Mouse (Mus musculus): ENCODE measurements around the gene Hpse2. TPM values are rescaled to one million over a fixed set of nuclear protein-coding genes. Genes with fewer than 3 reads are reported as not detected.

Hpse2 gene
- total RNA-seq, 2 experiments from 2014 or later = not detected

GRCm38 (mm10) chr19:43175437-43175965 lies 212.7 kb downstream of the Hpse2 start:
- no peak for DNase-seq (ENCODE audit: low spot score in 2 of 2)

GRCm38 (mm10) chr19:43174812-43175211 lies 213.3 kb downstream of the Hpse2 start:
- no peak for DNase-seq (ENCODE audit: low spot score in 2 of 2)

- no peak for DNase-seq (ENCODE audit: low spot score in 2 of 2)
These were observed 232.1 kb downstream of the Hpse2 start for GRCm38 (mm10) chr19:43156085-43156484.

GRCm38 (mm10) chr19:43155582-43155981 lies 232.6 kb downstream of the Hpse2 start:
- no peak for DNase-seq (ENCODE audit: low spot score in 2 of 2)

- DNase-seq (ENCODE audit: low spot score in 2 of 2) = no peak
These were observed 240.3 kb downstream of the Hpse2 start for GRCm38 (mm10) chr19:43147901-43148300.

GRCm38 (mm10) chr19:43146820-43147219 lies 241.3 kb downstream of the Hpse2 start:
- no peak for DNase-seq (ENCODE audit: low spot score in 2 of 2)

GRCm38 (mm10) chr19:43141646-43142045 lies 246.5 kb downstream of the Hpse2 start:
- DNase-seq (ENCODE audit: low spot score in 2 of 2) = no peak

GRCm38 (mm10) chr19:43109796-43110195 lies 278.4 kb downstream of the Hpse2 start:
- no peak for DNase-seq (ENCODE audit: low spot score in 2 of 2)

GRCm38 (mm10) chr19:43096915-43097314 lies 291.2 kb downstream of the Hpse2 start:
- no peak for DNase-seq (ENCODE audit: low spot score in 2 of 2)

GRCm38 (mm10) chr19:43087216-43087615 lies 300.9 kb downstream of the Hpse2 start:
- DNase-seq (ENCODE audit: low spot score in 2 of 2) = no peak

- DNase-seq (ENCODE audit: low spot score in 2 of 2) = no peak
These were observed 324.0 kb downstream of the Hpse2 start for GRCm38 (mm10) chr19:43064155-43064554.

- DNase-seq (ENCODE audit: low spot score in 2 of 2) = no peak
These were observed 343.6 kb downstream of the Hpse2 start for GRCm38 (mm10) chr19:43044506-43044905.

GRCm38 (mm10) chr19:43042721-43043120 lies 345.4 kb downstream of the Hpse2 start:
- DNase-seq (ENCODE audit: low spot score in 2 of 2) = no peak

GRCm38 (mm10) chr19:43042211-43042610 lies 345.9 kb downstream of the Hpse2 start:
- DNase-seq (ENCODE audit: low spot score in 2 of 2) = no peak

- no peak for DNase-seq (ENCODE audit: low spot score in 2 of 2)
These were observed 351.8 kb downstream of the Hpse2 start for GRCm38 (mm10) chr19:43036381-43036780.

GRCm38 (mm10) chr19:43027305-43027704 lies 360.9 kb downstream of the Hpse2 start:
- peak; percentile 42 to 43 for DNase-seq (ENCODE audit: low spot score in 2 of 2)

GRCm38 (mm10) chr19:43022611-43023173 lies 365.5 kb downstream of the Hpse2 start:
- DNase-seq (ENCODE audit: low spot score in 2 of 2) = no peak

GRCm38 (mm10) chr19:43018792-43019191 lies 369.4 kb downstream of the Hpse2 start:
- DNase-seq (ENCODE audit: low spot score in 2 of 2) = no peak

GRCm38 (mm10) chr19:42996406-42996805 lies 391.7 kb downstream of the Hpse2 start:
- no peak for DNase-seq (ENCODE audit: low spot score in 2 of 2)

GRCm38 (mm10) chr19:42988833-42989232 lies 399.3 kb downstream of the Hpse2 start:
- no peak for DNase-seq (ENCODE audit: low spot score in 2 of 2)

GRCm38 (mm10) chr19:42986315-42986701 lies 401.8 kb downstream of the Hpse2 start:
- DNase-seq (ENCODE audit: low spot score in 2 of 2) = no peak

- DNase-seq (ENCODE audit: low spot score in 2 of 2) = no peak
These were observed 402.5 kb downstream of the Hpse2 start for GRCm38 (mm10) chr19:42985372-42986314.

Data from adrenal gland, adult 18-20 months (tissue).